Mouse (Mus musculus) heart, embryonic 13.5 days (tissue): ENCODE data around the gene Troap. TPM values are rescaled to one million over a fixed set of nuclear protein-coding genes. Genes with fewer than 3 reads are reported as not detected.

Source experiments
- ATAC-seq: fragments of 200-750 bp; cut with Nextera tagmentation; 2 replicates; pipeline ENCODE4 v1.8.0; 2017; ENCODE audit warnings: moderate TSS enrichment; ENCODE audit not compliant: insufficient number of reproducible peaks, low FRiP score, low TSS enrichment; ENCODE audit errors: extremely low read depth
- H3K27ac ChIP-seq: fragments of 300-500 bp; sonication (generic); replicated peaks from 2 replicates; pipeline ENCODE4 v1.5.1; 2015; ENCODE audit warnings: moderate library complexity, mild to moderate bottlenecking, inconsistent platforms
- H3K27me3 ChIP-seq: fragments of 300-500 bp; sonication (generic); replicated peaks from 2 replicates; pipeline ENCODE4 v1.6.1; 2015; ENCODE audit warnings: mild to moderate bottlenecking, inconsistent platforms
- H3K36me3 ChIP-seq: fragments of 300-500 bp; sonication (generic); 2 replicates; pipeline ENCODE4 v1.6.1; 2015; ENCODE audit warnings: mild to moderate bottlenecking, inconsistent platforms
- H3K4me1 ChIP-seq: fragments of 300-500 bp; sonication (generic); 2 replicates; pipeline ENCODE4 v1.6.1; 2015; ENCODE audit warnings: inconsistent platforms
- H3K4me2 ChIP-seq: fragments of 300-500 bp; sonication (generic); 2 replicates; pipeline ENCODE4 v1.6.1; 2015; ENCODE audit warnings: inconsistent platforms, mild to moderate bottlenecking, moderate library complexity
- H3K4me3 ChIP-seq: fragments of 300-500 bp; sonication (generic); 2 replicates; pipeline ENCODE4 v1.5.1; 2015; ENCODE audit warnings: moderate library complexity, mild to moderate bottlenecking, inconsistent platforms
- H3K9ac ChIP-seq: fragments of 300-500 bp; sonication (generic); 2 replicates; pipeline ENCODE4 v1.6.1; 2015; ENCODE audit warnings: inconsistent platforms, mild to moderate bottlenecking, moderate library complexity
- H3K9me3 ChIP-seq: fragments of 300-500 bp; sonication (generic); 2 replicates; pipeline ENCODE4 v1.6.1; 2016; ENCODE audit warnings: inconsistent platforms
- WGBS: fragments of 180-500 bp; shearing (Covaris S2); methylation state at CpG from one replicate; pipeline ENCODE4 v1.1.7; 2015; ENCODE audit warnings: mixed read lengths; 5-methylcytosine and 5-hydroxymethylcytosine counted together
- polyA plus RNA-seq: library from polyadenylated mRNA; unstranded; fragments of >200 nt; fragmentation: Nextera tagmentation; extraction: Ambion mirVana; gene quantifications from 2 replicates; pipeline ENCODE4 v1.2.1, GENCODE M21; 2015

Gene Troap
- polyA plus RNA-seq, 1 experiment from 2014 or later, result 27.8 TPM

GRCm38 (mm10) chr15:99032726-99033250 is 41.6 kb upstream of the Troap start:
- peak overlapping the region; percentile 70 for H3K4me3 ChIP-seq
- peaks cover 27% of the 10 kb centered on the region for H3K36me3 ChIP-seq
- H3K9me3 ChIP-seq, result no peaks in the 10 kb centered on the region
- ATAC-seq, result no peak
- peak overlapping the region; percentile 79 for H3K4me2 ChIP-seq
- peak overlapping the region; percentile 25 for H3K27ac ChIP-seq
- WGBS, result 40% methylated on average over 7 of the region's 7 CpGs
- H3K9ac ChIP-seq, result peak overlapping the region; percentile 73
- H3K27me3 ChIP-seq, result no peaks in the 10 kb centered on the region
- H3K4me1 ChIP-seq, result peaks cover 58% of the 10 kb centered on the region

- Histone ChIP-seq H3K27ac (peak overlapping the region; percentile 25), H3K36me3 (peaks cover 36% of the 10 kb centered on the region), H3K4me2 (peak overlapping the region; percentile 79), H3K27me3 (no peaks in the 10 kb centered on the region), H3K9ac (peak overlapping the region; percentile 73; the same call in 1 of the 2 replicates), H3K4me1 (peaks cover 56% of the 10 kb centered on the region), H3K9me3 (no peaks in the 10 kb centered on the region), H3K4me3 (peak overlapping the region; percentile 70)
- 57% methylated on average over 7 of the region's 7 CpGs for WGBS
- no peak for ATAC-seq
Observed at GRCm38 (mm10) chr15:99033498-99034270, 40.7 kb upstream of the Troap start.

- H3K4me3 ChIP-seq, result no peak overlapping the region
- 77% methylated on average over 4 of the region's 4 CpGs for WGBS
- no peak overlapping the region for H3K4me2 ChIP-seq
- peaks cover 41% of the 10 kb centered on the region for H3K36me3 ChIP-seq
- no peaks in the 10 kb centered on the region for H3K9me3 ChIP-seq
- peaks cover 51% of the 10 kb centered on the region for H3K4me1 ChIP-seq
- H3K9ac ChIP-seq, result no peak overlapping the region
- H3K27ac ChIP-seq, result no peak overlapping the region
- ATAC-seq, result no peak
- 0 out of 2 replicates have a peak, but pooled peaks cover 4% of the 10 kb centered on the region for H3K27me3 ChIP-seq
Observed at GRCm38 (mm10) chr15:99035431-99035830, 38.9 kb upstream of the Troap start.

- Histone ChIP-seq H3K27ac (peak overlapping the region; percentile 24; the same call in 1 of the 2 replicates), H3K4me1 (peaks cover 51% of the 10 kb centered on the region), H3K9ac (no peak overlapping the region), H3K4me3 (no peak overlapping the region), H3K27me3 (0 out of 2 replicates have a peak, but pooled peaks cover 4% of the 10 kb centered on the region), H3K36me3 (peaks cover 41% of the 10 kb centered on the region), H3K9me3 (no peaks in the 10 kb centered on the region), H3K4me2 (no peak overlapping the region)
- WGBS, result 55% methylated on average over 8 of the region's 8 CpGs
- ATAC-seq, result no peak
Observed at GRCm38 (mm10) chr15:99036249-99036905, 38.0 kb upstream of the Troap start.

GRCm38 (mm10) chr15:99038025-99038424 is 36.4 kb upstream of the Troap start:
- Histone ChIP-seq H3K4me1 (peaks cover 38% of the 10 kb centered on the region), H3K27me3 (0 out of 2 replicates have a peak, but pooled peaks cover 4% of the 10 kb centered on the region), H3K4me3 (no peak overlapping the region), H3K36me3 (peaks cover 41% of the 10 kb centered on the region), H3K9ac (no peak overlapping the region), H3K9me3 (no peaks in the 10 kb centered on the region), H3K27ac (no peak overlapping the region), H3K4me2 (no peak overlapping the region)
- ATAC-seq, result no peak
- WGBS, result 88% methylated on average over 1 of the region's 1 CpGs

- peaks cover 30% of the 10 kb centered on the region for H3K4me1 ChIP-seq
- H3K9me3 ChIP-seq, result no peaks in the 10 kb centered on the region
- H3K27ac ChIP-seq, result no peak overlapping the region
- no peak overlapping the region for H3K4me2 ChIP-seq
- ATAC-seq, result no peak
- 87% methylated on average over 5 of the region's 5 CpGs for WGBS
- H3K4me3 ChIP-seq, result no peak overlapping the region
- 0 out of 2 replicates have a peak, but pooled peaks cover 4% of the 10 kb centered on the region for H3K27me3 ChIP-seq
- H3K9ac ChIP-seq, result no peak overlapping the region
- H3K36me3 ChIP-seq, result peaks cover 41% of the 10 kb centered on the region
Observed at GRCm38 (mm10) chr15:99038797-99039196, 35.6 kb upstream of the Troap start.

- Histone ChIP-seq H3K9ac (no peak overlapping the region), H3K36me3 (peaks cover 41% of the 10 kb centered on the region), H3K4me1 (peaks cover 28% of the 10 kb centered on the region), H3K27me3 (0 out of 2 replicates have a peak, but pooled peaks cover 4% of the 10 kb centered on the region), H3K9me3 (no peaks in the 10 kb centered on the region), H3K4me3 (no peak overlapping the region), H3K27ac (no peak overlapping the region), H3K4me2 (no peak overlapping the region)
- no peak for ATAC-seq
- 72% methylated on average over 4 of the region's 4 CpGs for WGBS
Observed at GRCm38 (mm10) chr15:99039306-99039705, 35.1 kb upstream of the Troap start.

GRCm38 (mm10) chr15:99039996-99040919 is 34.1 kb upstream of the Troap start:
- H3K4me2 ChIP-seq, result no peak overlapping the region
- ATAC-seq, result no peak
- 54% methylated on average over 26 of the region's 26 CpGs for WGBS

GRCm38 (mm10) chr15:99040920-99041856 is 33.2 kb upstream of the Troap start:
- H3K4me3 ChIP-seq, result no peak overlapping the region
- no peak overlapping the region for H3K4me2 ChIP-seq
- peaks cover 28% of the 10 kb centered on the region for H3K4me1 ChIP-seq
- WGBS, result 55% methylated on average over 21 of the region's 21 CpGs
- H3K9ac ChIP-seq, result peak overlapping the region; percentile 24
- ATAC-seq, result no peak
- H3K9me3 ChIP-seq, result no peaks in the 10 kb centered on the region
- H3K27me3 ChIP-seq, result 0 out of 2 replicates have a peak, but pooled peaks cover 5% of the 10 kb centered on the region
- peaks cover 22% of the 10 kb centered on the region for H3K36me3 ChIP-seq
- H3K27ac ChIP-seq, result no peak overlapping the region

More at GRCm38 (mm10) chr15:99039996-99040919, 34.1 kb upstream of the Troap start:
- peaks cover 34% of the 10 kb centered on the region for H3K4me1 ChIP-seq
- H3K9ac ChIP-seq, result peak overlapping the region; percentile 24; the same call in 1 of the 2 replicates
- no peak overlapping the region for H3K4me3 ChIP-seq
- no peak overlapping the region for H3K27ac ChIP-seq
- no peaks in the 10 kb centered on the region for H3K9me3 ChIP-seq
- H3K27me3 ChIP-seq, result 0 out of 2 replicates have a peak, but pooled peaks cover 4% of the 10 kb centered on the region
- H3K36me3 ChIP-seq, result peaks cover 32% of the 10 kb centered on the region

- 78% methylated on average over 5 of the region's 5 CpGs for WGBS
Observed at GRCm38 (mm10) chr15:99042334-99042733, 32.0 kb upstream of the Troap start.

More at GRCm38 (mm10) chr15:99042334-99042733, 32.0 kb upstream of the Troap start:
- no peak overlapping the region for H3K4me3 ChIP-seq
- H3K4me1 ChIP-seq, result peaks cover 22% of the 10 kb centered on the region
- no peaks in the 10 kb centered on the region for H3K9me3 ChIP-seq
- H3K27ac ChIP-seq, result no peak overlapping the region
- H3K9ac ChIP-seq, result no peak overlapping the region
- H3K27me3 ChIP-seq, result 0 out of 2 replicates have a peak, but pooled peaks cover 13% of the 10 kb centered on the region
- no peak for ATAC-seq
- no peak overlapping the region for H3K4me2 ChIP-seq
- peaks cover 15% of the 10 kb centered on the region for H3K36me3 ChIP-seq
